Mouse (Mus musculus) MEL (cell line): Measurements from ENCODE around the gene Acsl4.

Experiments
- CTCF ChIP-seq, 3 experiments: IDR thresholded peaks in 2 of 3; conservative IDR thresholded peaks in 1 of 3; 2 replicates each; pipeline ENCODE4 v1.5.1; 2011 to 2012; ENCODE audit warnings: low read length in 3 of 3, low read depth in 2 of 3, mild to moderate bottlenecking in 2 of 3, improper control_type of control experiment in 1 of 3, inconsistent platforms in 1 of 3, mixed read lengths in 1 of 3, moderate library complexity in 1 of 3; ENCODE audit not compliant: control insufficient read depth in 1 of 3, insufficient read depth in 1 of 3, poor library complexity in 1 of 3, severe bottlenecking in 1 of 3
- RAD21 ChIP-seq: IDR thresholded peaks from 2 replicates; pipeline ENCODE4 v1.6.1; 2011; ENCODE audit warnings: mild to moderate bottlenecking, low read depth, low read length, improper control_type of control experiment

GRCm38 (mm10) chrX:142379894-142380293 lies 10.4 kb downstream of the Acsl4 start:
- no peak for TF ChIP-seq CTCF (IDR thresholded peaks at IDR 0.05 in 2 of 3, conservative IDR thresholded peaks at IDR 0.05 in 1 of 3; ENCODE audit: control insufficient read depth in 1 of 3, insufficient read depth in 1 of 3, low read depth in 2 of 3, low read length in 3 of 3, poor library complexity in 1 of 3, severe bottlenecking in 1 of 3)
- no peak for TF ChIP-seq RAD21
